Mouse (Mus musculus) ES-E14 (cell line): ENCODE data around the gene Kxd1.

Source experiments
- CHD2 ChIP-seq: IDR thresholded peaks from 2 replicates; pipeline ENCODE4 v1.6.1; 2014; ENCODE audit warnings: mild to moderate bottlenecking, low read depth, low read length, inconsistent platforms
- ZNF384 ChIP-seq: IDR thresholded peaks from 2 replicates; pipeline ENCODE4 v1.6.1; 2012; ENCODE audit warnings: low read depth, low read length, inconsistent platforms

GRCm38 (mm10) chr8:70555079-70555747, 27.5 kb upstream of the Kxd1 start:
- no peak for TF ChIP-seq CHD2
- TF ChIP-seq ZNF384: no peak
